Mouse (Mus musculus): ENCODE results near the gene Nr1d1.

DNA sequence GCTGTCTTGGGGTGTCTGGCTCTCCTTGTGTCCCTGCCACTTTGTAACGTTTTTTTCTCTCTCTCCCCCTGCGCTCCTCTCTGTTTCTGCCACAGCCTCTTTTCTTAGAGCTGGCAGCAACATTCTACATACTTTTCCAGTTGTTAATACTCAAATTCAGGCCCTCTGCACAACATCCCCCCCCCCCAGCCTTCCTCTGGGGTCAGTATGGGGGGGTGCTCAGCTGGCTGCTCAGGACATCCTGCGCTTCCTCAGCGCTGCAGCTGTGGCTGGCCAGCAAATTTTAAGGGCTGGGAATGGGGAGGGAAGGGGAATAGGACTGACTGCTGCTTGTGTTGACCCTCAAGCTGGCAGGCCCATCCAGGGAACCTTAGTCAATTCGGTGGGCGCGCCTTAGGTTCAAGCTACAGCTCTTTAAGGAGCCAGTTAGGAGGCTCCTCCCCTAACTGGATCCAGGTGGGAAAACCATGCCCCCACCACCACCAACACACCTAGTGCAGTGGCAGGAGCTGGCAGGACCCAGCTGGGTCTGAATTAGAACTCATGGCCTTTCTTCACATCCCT lies 30.6 kb downstream of the Nr1d1 start:
- TF ChIP-seq EP300 (IDR thresholded peaks at IDR 0.05) (no peak), CTCF (IDR thresholded peaks at IDR 0.05) (no peak)
